In the genomic region with DNA sequence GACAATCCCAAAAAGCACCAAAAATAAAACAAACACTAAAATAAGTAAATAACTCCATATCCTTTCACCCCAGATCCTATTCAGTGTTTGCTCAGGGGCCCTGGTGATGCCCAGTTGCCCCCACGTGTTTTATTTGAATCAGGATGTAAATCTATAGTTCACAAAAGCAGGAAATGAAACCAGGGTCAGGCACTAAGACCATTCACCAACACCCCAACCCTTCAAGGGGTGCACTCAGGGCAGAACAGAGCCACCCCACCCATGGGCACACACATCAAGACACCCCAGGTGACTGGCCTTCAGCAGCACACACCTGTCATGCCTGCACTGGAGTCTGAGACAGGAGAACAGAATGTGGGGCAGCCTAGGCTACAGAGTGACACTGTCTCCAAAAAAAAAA, we compare ENCODE assay signal across 21 mouse cellular contexts. TPM values are rescaled to one million over a fixed set of nuclear protein-coding genes. Genes with fewer than 3 reads are reported as not detected.
DNase-seq lines count a peak whose midpoint lies in the region; ATAC-seq and TF ChIP-seq lines count a peak whose summit lies in the region.
"Had no signal": no experiment of that assay in that cellular context is flagged by ENCODE, and none has a peak within 500 bp of the region (broad histone marks: within the 10 kb centered on the region; RNA-seq: fewer than 3 reads in every experiment).

No protein-coding gene starts in this region.

- TF ChIP-seq CTCF in liver, postnatal 0 days (IDR thresholded peaks at IDR 0.05; ENCODE audit: low read depth): no peak
- TF ChIP-seq CTCF in spleen, adult 2 months (IDR thresholded peaks at IDR 0.05; ENCODE audit: extremely low read depth, insufficient read depth, insufficient read length, insufficient replicate concordance): no peak

- no peak for TF ChIP-seq EP300 in liver, postnatal 0 days (IDR thresholded peaks at IDR 0.05; ENCODE audit: low read depth)

- peaks cover 40% of the 10 kb centered on the region for H3K36me3 ChIP-seq in liver, postnatal 0 days (replicated peaks; ENCODE audit: insufficient read depth, low read length)
- peaks cover 13% of the 10 kb centered on the region for H3K36me3 ChIP-seq in liver, embryonic 11.5 days (ENCODE audit: control insufficient read depth, insufficient read depth, low read length)
- peaks cover 7% of the 10 kb centered on the region for H3K36me3 ChIP-seq in spleen, adult 2 months (ENCODE audit: control insufficient read depth, insufficient read depth, low read length)
- H3K36me3 ChIP-seq in embryonic facial prominence, embryonic 10.5 days (replicated peaks): peaks cover 78% of the 10 kb centered on the region
- H3K36me3 ChIP-seq in splenic B cell, adult 2 months (ENCODE audit: control insufficient read depth, insufficient read depth, low read length, poor library complexity, severe bottlenecking): no peaks in the 10 kb centered on the region; the same call in 1 of the 2 replicates

- H3K4me3 ChIP-seq in liver, postnatal 0 days (ENCODE audit: low read depth, low read length): no peak overlapping the region
- no peak overlapping the region for H3K4me3 ChIP-seq in liver, embryonic 11.5 days (ENCODE audit: low read depth, low read length)
- no peak overlapping the region for H3K4me3 ChIP-seq in spleen, adult 2 months (ENCODE audit: extremely low read depth, insufficient read depth, insufficient read length)
- no peak overlapping the region for H3K4me3 ChIP-seq in embryonic facial prominence, embryonic 10.5 days
- H3K4me3 ChIP-seq: heart, embryonic 13.5 days; layer of hippocampus, adult 2 months; neural tube, embryonic 12.5 days had no signal

- H3K27me3 ChIP-seq in liver, postnatal 0 days (ENCODE audit: insufficient read depth, low read length): no peaks in the 10 kb centered on the region
- H3K27me3 ChIP-seq in liver, embryonic 11.5 days (replicated peaks; ENCODE audit: control insufficient read depth, insufficient read depth, low read length): no peaks in the 10 kb centered on the region
- H3K27me3 ChIP-seq in spleen, adult 2 months (ENCODE audit: control insufficient read depth, insufficient read depth, low read length): no peaks in the 10 kb centered on the region
- no peaks in the 10 kb centered on the region for H3K27me3 ChIP-seq in embryonic facial prominence, embryonic 10.5 days (replicated peaks; ENCODE audit: low read depth, poor library complexity, severe bottlenecking)
- H3K27me3 ChIP-seq in splenic B cell, adult 2 months (ENCODE audit: control insufficient read depth, insufficient read depth, low read length, poor library complexity, severe bottlenecking): no peaks in the 10 kb centered on the region
- H3K27me3 ChIP-seq: heart, embryonic 13.5 days; neural tube, embryonic 12.5 days; Patski had no signal

- no peak overlapping the region for H3K9ac ChIP-seq in liver, postnatal 0 days (replicated peaks)
- no peak overlapping the region for H3K9ac ChIP-seq in liver, embryonic 11.5 days (ENCODE audit: low read depth, low read length)
- H3K9ac ChIP-seq: heart, embryonic 13.5 days; neural tube, embryonic 12.5 days had no signal

- peaks cover 32% of the 10 kb centered on the region for H3K4me1 ChIP-seq in liver, postnatal 0 days (ENCODE audit: insufficient read depth)
- peaks cover 16% of the 10 kb centered on the region for H3K4me1 ChIP-seq in liver, embryonic 11.5 days (replicated peaks; ENCODE audit: control insufficient read depth, insufficient read depth, low read length)
- peaks cover 8% of the 10 kb centered on the region for H3K4me1 ChIP-seq in spleen, adult 2 months (ENCODE audit: control insufficient read depth, insufficient read depth, insufficient read length)
- peaks cover 60% of the 10 kb centered on the region for H3K4me1 ChIP-seq in embryonic facial prominence, embryonic 10.5 days

- DNase-seq in liver, postnatal 0 days: no peak
- no peak for DNase-seq in liver, embryonic 11.5 days (ENCODE audit: low spot score)
- DNase-seq in spleen, adult 2 months (ENCODE audit: low read depth in 1 of 2, low spot score in 2 of 2): peak; percentile 44 to 58
- DNase-seq in spleen, postnatal 10 days (ENCODE audit: low spot score in 2 of 2): no peak
- DNase-seq in embryonic facial prominence, embryonic 10.5 days (ENCODE audit: low spot score): no peak
- DNase-seq in splenic B cell, adult 2 months (ENCODE audit: low read depth, low spot score): peak; percentile 82
- no peak for DNase-seq in gastrocnemius, adult 18-20 months (ENCODE audit: low spot score)
- DNase-seq: adrenal gland, postnatal 25 days; cerebellum, adult 18-20 months; cerebellum, postnatal 25 days; heart, adult 18-20 months; kidney, adult 8-10 months; kidney, postnatal 14 days had no signal

- peak overlapping the region; percentile 55; the same call in 1 of the 2 replicates for H3K27ac ChIP-seq in liver, postnatal 0 days (ENCODE audit: low read depth)
- H3K27ac ChIP-seq in liver, embryonic 11.5 days (ENCODE audit: low read depth, low read length): no peak overlapping the region
- peak overlapping the region; percentile 82 for H3K27ac ChIP-seq in spleen, adult 2 months (ENCODE audit: insufficient read depth, low read length)
- peak overlapping the region; percentile 81; the same call in 1 of the 2 replicates for H3K27ac ChIP-seq in embryonic facial prominence, embryonic 10.5 days (replicated peaks)
- H3K27ac ChIP-seq: heart, embryonic 13.5 days; stomach, postnatal 0 days had no signal

- WGBS in liver, postnatal 0 days (ENCODE audit: insufficient replicate concordance): 26% methylated on average over 1 of the region's 1 CpGs
- WGBS in liver, embryonic 11.5 days: 30% methylated on average over 1 of the region's 1 CpGs
- 36% methylated on average over 1 of the region's 1 CpGs for WGBS in spleen, adult 2 months
- WGBS in embryonic facial prominence, embryonic 10.5 days: 72% methylated on average over 1 of the region's 1 CpGs

- H3K9me3 ChIP-seq in liver, postnatal 0 days (ENCODE audit: low read length): no peaks in the 10 kb centered on the region
- H3K9me3 ChIP-seq in liver, embryonic 11.5 days (ENCODE audit: control insufficient read depth, low read length): no peaks in the 10 kb centered on the region
- H3K9me3 ChIP-seq in embryonic facial prominence, embryonic 10.5 days: no peaks in the 10 kb centered on the region
- H3K9me3 ChIP-seq: heart, embryonic 13.5 days; neural tube, embryonic 12.5 days had no signal

- H3K4me2 ChIP-seq in liver, postnatal 0 days (ENCODE audit: low read depth, low read length): no peak overlapping the region
- no peak overlapping the region for H3K4me2 ChIP-seq in liver, embryonic 11.5 days
- H3K4me2 ChIP-seq: heart, embryonic 13.5 days had no signal

- no peak for TF ChIP-seq POLR2A in spleen, adult 2 months (IDR thresholded peaks at IDR 0.05; ENCODE audit: low read depth, low read length)

- ATAC-seq in liver, postnatal 0 days: no peak
- no peak for ATAC-seq in liver, embryonic 11.5 days (replicated peaks; ENCODE audit: low FRiP score)
- ATAC-seq: Patski had no signal

RNA-seq across cellular contexts. Expression of a gene that starts 6.1 kb away (rescaled TPM):
- 31.0 and 32.2 TPM in 2 replicates for polyA plus RNA-seq in liver, postnatal 0 days (2015; fragmentation: Nextera tagmentation; extraction: Ambion mirVana)
- polyA plus RNA-seq in liver, embryonic 11.5 days (2014; fragmentation: Nextera tagmentation; extraction: Ambion mirVana): 33.7 and 34.6 TPM in 2 replicates
- 18.2 and 22.2 TPM in 2 replicates for polyA plus RNA-seq in spleen, adult 2 months (2012; rRNA removed)
- polyA plus RNA-seq in embryonic facial prominence, embryonic 10.5 days (2016; fragmentation: Nextera tagmentation; extraction: Ambion mirVana): 51.8 and 52.7 TPM in 2 replicates
- total RNA-seq in gastrocnemius, adult 18-20 months (2021): 10 to 100 TPM; 11.9 to 13.7 TPM

RNA-seq across cellular contexts. Expression of a gene that starts 18.9 kb away (rescaled TPM):
- 98.5 and 103 TPM in 2 replicates for polyA plus RNA-seq in liver, postnatal 0 days (2015; fragmentation: Nextera tagmentation; extraction: Ambion mirVana)
- 342 and 357 TPM in 2 replicates for polyA plus RNA-seq in liver, embryonic 11.5 days (2014; fragmentation: Nextera tagmentation; extraction: Ambion mirVana)
- polyA plus RNA-seq in spleen, adult 2 months (2012; rRNA removed): 109 and 137 TPM in 2 replicates
- 347 and 351 TPM in 2 replicates for polyA plus RNA-seq in embryonic facial prominence, embryonic 10.5 days (2016; fragmentation: Nextera tagmentation; extraction: Ambion mirVana)
- total RNA-seq in gastrocnemius, adult 18-20 months (2021): 10 to 100 TPM; 65.4 to 70.3 TPM

RNA-seq across cellular contexts. Expression of a gene that starts 21.9 kb away (rescaled TPM):
- polyA plus RNA-seq in liver, postnatal 0 days (2015; fragmentation: Nextera tagmentation; extraction: Ambion mirVana): 2.1 and 2.3 TPM in 2 replicates
- polyA plus RNA-seq in liver, embryonic 11.5 days (2014; fragmentation: Nextera tagmentation; extraction: Ambion mirVana): 4.2 and 4.9 TPM in 2 replicates
- 5.2 and 6.0 TPM in 2 replicates for polyA plus RNA-seq in spleen, adult 2 months (2012; rRNA removed)
- polyA plus RNA-seq in embryonic facial prominence, embryonic 10.5 days (2016; fragmentation: Nextera tagmentation; extraction: Ambion mirVana): 0.14 TPM in 1 of 2 replicates, not detected in the other
- under 1 TPM; 0.16 to 0.21 TPM for total RNA-seq in gastrocnemius, adult 18-20 months (2021)
- total RNA-seq: left cerebral cortex, postnatal 25 days had no signal
- polyA plus RNA-seq: CD4-positive, CD25-positive, alpha-beta regulatory T cell, adult 4 months; forebrain, embryonic 11.5 days; neural tube, embryonic 12.5 days had no signal

RNA-seq across cellular contexts. Expression of a gene that starts 38.2 kb away (rescaled TPM):
- 9.8 and 10.4 TPM in 2 replicates for polyA plus RNA-seq in liver, postnatal 0 days (2015; fragmentation: Nextera tagmentation; extraction: Ambion mirVana)
- polyA plus RNA-seq in liver, embryonic 11.5 days (2014; fragmentation: Nextera tagmentation; extraction: Ambion mirVana): 4.5 and 5.3 TPM in 2 replicates
- 41.6 and 53.1 TPM in 2 replicates for polyA plus RNA-seq in spleen, adult 2 months (2012; rRNA removed)
- polyA plus RNA-seq in embryonic facial prominence, embryonic 10.5 days (2016; fragmentation: Nextera tagmentation; extraction: Ambion mirVana): 0.77 and 0.79 TPM in 2 replicates
- total RNA-seq in gastrocnemius, adult 18-20 months (2021): under 1 TPM; 0.23 to 0.64 TPM

RNA-seq across cellular contexts. Expression of a gene that starts 44.6 kb away (rescaled TPM):
- 19.6 and 38.4 TPM in 2 replicates for polyA plus RNA-seq in liver, postnatal 0 days (2015; fragmentation: Nextera tagmentation; extraction: Ambion mirVana)
- polyA plus RNA-seq in liver, embryonic 11.5 days (2014; fragmentation: Nextera tagmentation; extraction: Ambion mirVana): 43.0 and 47.2 TPM in 2 replicates
- 269 and 455 TPM in 2 replicates for polyA plus RNA-seq in spleen, adult 2 months (2012; rRNA removed)
- 58.7 and 61.7 TPM in 2 replicates for polyA plus RNA-seq in embryonic facial prominence, embryonic 10.5 days (2016; fragmentation: Nextera tagmentation; extraction: Ambion mirVana)
- total RNA-seq in gastrocnemius, adult 18-20 months (2021): 10 to 100 TPM; 41.6 to 68.4 TPM

Comparison
In these comparisons a context has a peak if more than half of its experiments do, and no peak if none do; other contexts are left out.
1. DNase-seq: peak in spleen, adult 2 months (2 of 2) and splenic B cell, adult 2 months (single experiment); none in liver, postnatal 0 days (single experiment), liver, embryonic 11.5 days (single experiment), spleen, postnatal 10 days (0 of 2), embryonic facial prominence, embryonic 10.5 days (single experiment) and gastrocnemius, adult 18-20 months (single experiment).